Mouse (Mus musculus): ENCODE results near the gene 4930518I15Rik.
"Not testable (repeated sequence)": the region's sequence is repeated elsewhere in the genome, so short reads cannot be mapped to it uniquely, and the experiment has no call there.

The 4930518I15Rik gene

DNA sequence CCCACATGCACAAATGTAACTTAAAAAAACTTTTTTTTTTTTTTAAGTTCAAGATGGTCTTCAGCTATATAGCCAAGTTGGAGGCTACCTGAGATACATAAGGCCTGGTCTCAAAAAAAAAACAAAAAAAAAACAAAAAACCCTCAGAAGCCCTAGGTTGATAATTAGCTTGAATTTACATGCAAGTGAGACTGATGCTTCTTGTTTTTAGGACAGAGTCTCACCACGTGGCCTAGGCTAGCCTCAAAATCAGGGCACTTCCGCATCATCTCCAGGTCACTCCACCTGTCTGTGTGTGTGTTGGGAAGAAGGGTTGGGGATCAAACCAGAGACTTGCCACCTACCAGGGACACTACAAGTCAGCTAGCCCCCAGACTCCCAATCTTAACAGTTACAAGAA is at the start of gene 4930518I15Rik:
Gene 4930518I15Rik (minus strand): TSS at position 112 of the 400 bp plus-strand sequence.
- DNase-seq (ENCODE audit: low spot score in 2 of 2), result no peak

DNA sequence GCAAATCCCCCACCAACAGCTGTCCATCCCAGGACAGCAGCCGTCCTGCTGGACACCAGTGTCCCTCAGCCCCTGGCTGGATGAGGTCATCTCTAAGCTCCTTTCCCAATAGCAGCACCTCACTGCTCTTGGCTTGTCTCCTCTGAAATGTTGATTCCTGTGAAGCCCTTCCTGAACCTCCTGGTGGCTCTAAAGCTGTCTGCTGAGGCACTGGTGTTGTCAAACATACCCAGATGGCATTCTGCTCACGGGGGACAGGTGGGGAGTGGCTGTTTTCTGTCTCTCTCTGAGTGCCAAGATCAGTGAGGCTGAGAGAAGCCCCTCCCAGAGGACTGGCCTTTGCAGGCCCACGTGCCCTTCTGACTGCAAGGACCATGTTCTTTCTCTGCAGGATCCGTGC is 48.2 kb upstream of the 4930518I15Rik start:
- not testable (repeated sequence) for DNase-seq (ENCODE audit: low spot score in 2 of 2)

DNA sequence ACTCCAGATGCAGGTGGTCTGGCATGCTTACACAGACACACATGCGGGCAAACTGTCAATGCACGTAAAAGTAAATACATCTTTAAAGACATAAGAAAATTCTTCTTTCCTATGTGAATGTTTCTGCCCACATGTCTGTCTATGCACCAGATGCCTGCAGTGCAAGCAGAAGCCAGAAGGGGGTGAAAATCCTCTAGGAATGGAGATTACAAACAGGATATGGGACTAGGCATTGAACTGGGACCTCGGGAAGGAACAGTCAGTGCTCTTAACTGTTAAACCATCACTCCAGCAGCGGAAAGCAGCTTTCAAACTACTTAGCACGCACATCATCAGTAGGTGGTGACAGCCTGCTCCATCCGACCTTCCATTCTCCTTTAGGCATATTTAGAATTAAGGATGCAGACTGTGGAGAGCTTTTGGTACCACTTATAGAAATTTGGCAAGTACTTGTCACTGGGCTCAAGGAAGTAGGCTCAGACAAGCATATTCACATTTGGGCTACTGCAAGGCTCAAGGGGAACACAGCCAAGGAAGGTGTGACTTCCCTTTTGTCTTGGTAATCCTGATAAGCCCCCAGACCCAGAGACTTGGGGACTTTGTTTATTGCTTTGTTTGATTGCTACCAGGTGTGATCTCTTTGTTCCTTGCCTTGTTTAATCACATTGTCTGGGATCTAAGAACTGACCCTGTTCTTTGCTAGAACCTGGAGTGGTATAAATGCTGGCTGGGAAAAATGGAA is 47.4 kb upstream of the 4930518I15Rik start:
- DNase-seq (ENCODE audit: low spot score in 2 of 2), result peak; percentile 70 to 90

DNA sequence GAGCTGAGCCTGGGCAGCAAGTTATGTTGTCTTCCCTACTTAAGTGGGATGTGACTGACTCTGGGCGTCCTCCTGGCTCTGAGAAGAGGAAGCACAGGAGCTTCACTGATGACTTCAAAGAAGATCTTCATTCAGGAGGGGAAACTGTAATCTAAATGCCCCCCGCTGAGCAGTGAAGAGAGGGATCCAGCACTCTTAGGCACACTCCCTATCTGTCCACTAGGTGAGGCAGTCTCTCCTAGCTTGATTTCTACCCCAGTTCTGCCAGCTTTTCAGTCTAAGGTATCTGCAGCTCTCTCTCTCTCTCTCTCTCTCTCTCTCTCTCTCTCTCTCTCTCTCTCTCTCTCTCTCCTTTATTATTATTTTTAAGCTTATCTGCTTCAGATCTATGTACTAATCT is 45.6 kb upstream of the 4930518I15Rik start:
- DNase-seq (ENCODE audit: low spot score in 2 of 2), result no peak

DNA sequence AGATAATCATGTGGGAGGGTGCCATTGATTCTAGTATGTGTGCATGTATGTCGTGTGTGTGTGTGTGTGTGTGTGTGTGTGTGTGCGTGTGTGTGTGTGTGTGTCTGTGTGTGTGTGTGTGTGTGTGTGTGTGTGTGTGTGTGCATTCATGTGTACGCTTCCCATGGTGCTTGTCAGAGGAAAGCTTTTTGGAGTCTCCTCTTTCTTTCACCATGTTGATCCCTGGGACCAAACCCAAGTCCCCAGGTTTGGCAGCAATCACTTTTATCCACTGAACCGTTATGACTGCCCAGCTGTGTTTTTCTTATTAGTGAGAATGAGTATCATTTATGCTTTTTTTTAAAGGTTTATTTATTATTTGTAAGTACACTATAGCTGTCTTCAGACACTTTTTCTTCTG is 44.7 kb upstream of the 4930518I15Rik start:
- not testable (repeated sequence) for DNase-seq (ENCODE audit: low spot score in 2 of 2)

DNA sequence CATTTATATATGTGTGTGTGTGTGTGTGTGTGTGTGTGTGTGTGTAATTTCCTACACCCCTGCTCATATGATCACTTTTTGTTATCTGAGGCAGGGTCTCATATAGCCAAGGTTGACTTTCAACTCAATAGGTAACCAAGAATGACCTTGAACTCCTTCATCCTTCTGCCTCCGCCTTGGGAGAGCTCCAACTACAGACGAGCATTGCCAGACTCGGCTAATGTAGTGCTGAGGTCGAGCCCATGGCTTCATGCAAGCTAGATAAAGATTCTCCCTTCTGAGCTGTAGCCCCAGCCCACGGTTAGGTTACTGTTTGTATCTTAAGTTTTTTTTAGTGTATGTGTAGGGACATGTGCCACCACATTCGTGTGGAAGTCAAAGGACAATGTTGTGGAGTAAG is 44.1 kb upstream of the 4930518I15Rik start:
- no peak for DNase-seq (ENCODE audit: low spot score in 2 of 2)

DNA sequence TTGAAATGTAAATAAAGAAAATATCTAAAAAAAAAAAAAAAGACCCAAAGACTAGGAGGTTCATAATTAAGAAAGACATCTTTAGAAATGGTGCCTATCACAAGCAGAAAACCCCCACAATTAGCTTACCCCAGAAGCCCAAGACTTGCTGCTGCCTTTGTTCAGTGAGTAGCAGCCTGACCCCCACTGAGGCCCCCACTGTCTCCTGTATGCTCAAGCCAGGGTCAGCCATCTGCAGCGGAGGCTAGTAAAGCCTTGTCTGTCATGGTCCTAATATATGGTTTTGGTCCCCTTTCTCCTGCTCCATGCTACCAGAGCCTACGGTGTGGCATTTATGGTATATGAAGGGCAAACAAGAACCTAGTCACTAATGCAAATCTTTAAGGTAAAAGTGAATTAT is 43.6 kb upstream of the 4930518I15Rik start:
- no peak for DNase-seq (ENCODE audit: low spot score in 2 of 2)

DNA sequence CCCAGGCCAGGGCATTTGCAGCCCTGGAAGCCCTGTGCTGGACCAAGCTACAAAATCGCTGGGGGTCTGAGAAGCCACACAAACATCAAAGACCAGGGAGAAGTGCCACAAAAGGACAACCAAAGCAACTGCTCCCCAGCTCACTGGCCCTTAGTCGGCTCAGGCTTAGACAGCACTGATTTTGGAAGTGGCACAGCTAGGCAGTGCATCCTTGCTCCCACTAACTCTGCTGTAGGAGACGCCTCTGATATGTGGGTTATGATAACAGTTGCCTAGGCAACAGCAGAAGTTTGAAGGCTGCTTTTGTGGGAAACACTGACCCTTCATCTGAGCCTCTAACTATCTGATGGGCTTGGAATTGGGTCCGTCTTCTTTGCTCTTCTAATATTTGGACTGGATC is 41.4 kb upstream of the 4930518I15Rik start:
- peak in 1 of 2 experiments; percentile 26 for DNase-seq (ENCODE audit: low spot score in 2 of 2)

DNA sequence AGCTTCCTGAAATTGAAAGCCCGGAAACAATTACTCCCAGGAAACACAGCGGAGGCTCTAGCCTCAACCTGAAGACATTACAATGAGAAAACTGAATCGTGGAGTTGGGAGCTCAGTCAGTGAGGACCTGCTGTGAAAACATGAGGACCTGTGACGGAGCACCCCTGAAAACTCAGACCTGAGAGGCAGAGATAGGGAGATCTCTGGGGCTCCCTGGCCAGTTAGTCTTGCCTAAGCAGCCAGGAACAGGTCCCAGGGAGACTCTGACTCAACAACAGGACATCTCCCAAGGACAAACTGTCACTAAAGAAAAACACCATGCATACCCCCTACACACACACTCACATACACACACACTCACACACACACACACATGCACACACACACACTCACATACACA is 40.6 kb upstream of the 4930518I15Rik start:
- no peak for DNase-seq (ENCODE audit: low spot score in 2 of 2)

DNA sequence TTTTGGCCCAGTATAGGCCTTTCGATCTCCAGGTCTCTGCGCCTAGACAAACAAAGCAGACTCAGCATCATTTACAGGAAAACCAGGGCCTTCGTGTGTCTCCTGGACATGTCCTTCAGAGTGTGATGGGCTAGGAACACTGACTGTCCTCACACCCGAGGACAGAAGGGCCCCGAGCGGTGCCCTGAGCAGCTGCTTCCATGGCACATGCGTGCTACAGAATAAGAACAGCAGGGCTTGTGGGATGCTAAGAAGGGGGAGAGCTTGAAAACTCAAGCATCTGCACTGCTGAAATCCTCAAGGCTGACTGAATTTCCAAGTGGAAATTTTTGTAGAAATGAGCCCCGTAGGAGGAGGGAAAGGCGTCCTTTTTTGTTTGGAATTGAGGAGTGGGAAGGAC is 39.3 kb upstream of the 4930518I15Rik start:
- peak; percentile 51 to 73 for DNase-seq (ENCODE audit: low spot score in 2 of 2)

DNA sequence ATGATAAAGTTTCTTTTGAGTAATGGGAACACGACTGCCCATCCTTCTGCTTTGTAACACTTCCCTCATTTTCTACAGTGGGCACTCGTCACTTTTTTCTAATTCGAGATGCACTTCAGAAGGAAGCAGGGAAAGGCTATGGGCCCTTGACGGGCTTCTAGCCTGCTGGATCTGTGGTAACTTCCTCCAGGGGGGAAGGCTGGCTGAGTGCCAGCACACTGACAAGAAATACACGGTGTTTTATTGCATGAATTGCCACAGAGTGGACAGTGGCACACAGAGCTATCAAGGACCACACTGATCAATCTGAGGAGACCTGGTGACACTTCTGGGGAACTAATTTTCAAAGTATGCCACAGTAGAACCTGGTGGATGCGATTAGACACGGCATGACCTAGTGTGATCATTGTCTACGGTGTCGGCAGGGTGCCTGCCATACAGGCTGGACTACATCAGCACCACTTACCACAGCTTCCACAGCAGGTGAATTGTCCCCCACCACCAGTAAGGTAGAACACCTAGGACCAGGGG is 38.7 kb upstream of the 4930518I15Rik start:
- DNase-seq (ENCODE audit: low spot score in 2 of 2), result no peak

DNA sequence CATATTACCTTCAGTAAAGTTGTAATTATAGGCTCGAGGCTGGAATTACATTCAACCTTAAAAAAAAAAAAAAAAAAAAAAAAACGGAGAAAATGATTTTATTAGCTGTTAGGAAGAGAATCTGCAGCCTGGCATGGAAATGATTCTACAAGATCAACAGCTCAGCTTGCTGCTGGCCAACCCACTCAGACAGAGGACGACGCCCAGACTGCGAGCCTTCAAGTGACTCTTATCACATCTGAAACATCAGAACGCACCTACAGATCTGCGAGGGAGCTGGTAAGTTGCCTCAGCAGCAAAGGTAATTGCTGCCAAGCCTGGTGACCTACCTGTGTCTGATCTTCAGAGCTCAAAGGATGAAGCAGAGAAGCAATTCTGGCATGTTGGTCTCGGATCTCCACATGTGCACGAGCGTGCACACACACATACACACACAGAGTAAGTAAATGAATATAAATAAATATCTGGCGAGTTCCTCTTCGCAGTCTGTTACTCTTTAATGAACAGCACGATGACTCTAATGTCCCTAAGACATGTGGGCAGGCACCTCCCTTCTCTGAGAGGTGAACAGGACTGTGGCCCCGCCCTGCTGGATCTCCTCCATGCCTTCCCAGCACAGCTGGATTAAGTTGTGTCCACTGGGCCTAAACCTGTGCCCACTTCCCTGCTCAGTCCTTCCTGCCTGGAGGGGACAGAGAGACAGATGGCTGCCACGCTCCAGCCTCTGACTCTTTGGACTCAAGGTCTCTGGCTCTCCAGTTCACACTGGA is 36.9 kb upstream of the 4930518I15Rik start:
- no peak for DNase-seq (ENCODE audit: low spot score in 2 of 2)

DNA sequence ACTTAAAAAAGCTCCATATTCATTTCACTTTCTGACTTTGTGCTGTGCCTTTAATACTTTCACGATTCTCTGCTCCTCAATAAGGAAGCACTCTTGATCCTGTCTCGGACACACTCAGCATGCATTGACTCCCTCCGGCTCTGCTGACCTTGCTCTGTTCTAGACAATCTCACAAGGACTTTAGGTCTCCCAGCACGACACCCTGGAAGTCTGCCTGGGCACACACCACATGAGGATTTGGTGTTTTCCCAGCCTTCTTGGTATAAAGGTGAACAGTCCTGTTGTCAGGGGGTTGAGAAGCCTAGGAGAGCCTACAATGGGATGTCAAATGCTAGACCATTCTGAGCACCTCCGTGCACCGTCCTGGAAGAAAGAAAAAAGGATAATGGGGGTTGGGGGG is 35.1 kb upstream of the 4930518I15Rik start:
- DNase-seq (ENCODE audit: low spot score in 2 of 2), result no peak

DNA sequence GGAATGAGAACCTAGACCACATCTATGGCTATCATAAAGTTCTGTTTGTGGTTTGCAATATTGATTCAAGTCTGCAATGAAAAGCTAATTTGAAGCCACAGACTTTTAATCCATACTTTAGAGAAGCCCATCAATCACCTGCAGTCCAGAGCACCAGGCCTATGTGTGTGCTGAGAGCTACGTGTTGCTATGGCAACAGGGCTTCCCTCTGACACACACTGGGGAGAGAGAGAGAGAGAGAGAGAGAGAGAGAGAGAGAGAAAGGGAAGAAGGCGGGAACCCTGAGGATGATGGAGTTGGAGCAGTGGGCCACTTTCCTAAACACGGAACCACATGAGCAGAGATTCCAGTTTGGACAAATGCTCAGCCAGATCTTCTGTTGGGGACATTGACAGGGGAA is 34.5 kb upstream of the 4930518I15Rik start:
- no peak for DNase-seq (ENCODE audit: low spot score in 2 of 2)

DNA sequence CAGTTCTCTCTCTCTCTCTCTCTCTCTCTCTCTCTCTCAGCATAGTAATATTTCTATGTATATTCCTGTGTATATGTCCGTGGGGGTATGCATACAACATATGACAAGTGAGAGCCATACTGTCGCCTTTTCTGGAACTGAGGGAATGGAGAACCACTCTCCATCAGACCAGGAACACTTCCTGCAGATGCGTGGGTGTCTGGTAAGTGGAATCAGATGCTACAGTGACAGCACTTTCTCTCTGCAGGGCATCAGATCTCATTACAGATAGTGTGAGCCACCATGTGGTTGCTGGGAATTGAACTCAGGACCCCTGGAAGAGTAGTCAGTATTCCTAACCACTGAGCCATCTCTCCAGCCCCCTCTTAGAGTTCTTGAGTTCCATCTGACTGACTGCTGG is 30.7 kb upstream of the 4930518I15Rik start:
- no peak for DNase-seq (ENCODE audit: low spot score in 2 of 2)

DNA sequence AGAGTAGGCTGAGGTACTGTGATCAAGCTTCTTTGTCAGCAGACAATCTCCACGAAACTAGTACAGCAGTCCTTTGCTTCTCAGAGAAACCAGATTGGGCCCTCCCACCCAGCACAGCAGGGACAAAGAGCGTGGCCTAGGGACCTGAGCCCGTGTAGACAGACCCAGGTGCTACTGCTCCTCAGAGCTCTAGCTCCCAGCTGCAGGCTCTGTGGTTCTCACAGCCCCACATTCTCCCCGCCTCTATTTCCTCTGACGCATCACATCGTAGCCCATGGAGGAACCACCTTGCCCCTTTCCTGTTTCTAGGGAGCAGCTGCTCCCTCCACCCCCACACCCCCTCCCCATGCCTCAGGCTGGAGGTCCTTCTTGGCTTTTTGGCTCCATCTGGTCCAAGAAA is 29.3 kb upstream of the 4930518I15Rik start, which contains the start of gene Sla2:
Gene Sla2 (minus strand): TSS at position 176 of the 400 bp plus-strand sequence.
- no peak for DNase-seq (ENCODE audit: low spot score in 2 of 2)

DNA sequence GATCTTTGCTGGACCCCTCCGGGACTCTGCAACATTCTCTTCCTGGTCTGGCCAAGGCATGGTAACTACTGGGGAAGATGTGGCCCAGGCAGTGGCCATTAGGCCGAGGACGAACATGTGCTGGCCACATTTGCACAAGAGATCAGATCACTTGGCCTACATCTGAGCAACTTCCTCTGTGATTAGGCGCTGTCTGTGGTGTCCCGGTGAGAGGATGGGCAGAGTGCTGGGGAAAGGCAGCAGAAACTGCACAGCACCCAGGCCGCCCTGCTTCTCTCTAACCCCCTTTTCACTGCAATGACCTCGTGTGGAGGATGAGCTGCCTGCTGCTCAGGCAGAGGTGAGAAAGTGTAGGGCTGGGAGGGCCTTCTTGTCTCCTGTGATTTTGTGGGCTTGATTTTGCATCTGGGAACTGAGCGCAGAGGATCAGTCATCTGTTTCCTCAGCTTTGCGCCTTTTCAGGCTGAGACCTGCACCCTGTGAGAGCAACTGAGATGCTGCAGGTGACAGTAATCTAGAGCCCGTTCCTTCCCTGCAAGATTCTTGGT is 28.4 kb upstream of the 4930518I15Rik start:
- DNase-seq (ENCODE audit: low spot score in 2 of 2), result no peak

DNA sequence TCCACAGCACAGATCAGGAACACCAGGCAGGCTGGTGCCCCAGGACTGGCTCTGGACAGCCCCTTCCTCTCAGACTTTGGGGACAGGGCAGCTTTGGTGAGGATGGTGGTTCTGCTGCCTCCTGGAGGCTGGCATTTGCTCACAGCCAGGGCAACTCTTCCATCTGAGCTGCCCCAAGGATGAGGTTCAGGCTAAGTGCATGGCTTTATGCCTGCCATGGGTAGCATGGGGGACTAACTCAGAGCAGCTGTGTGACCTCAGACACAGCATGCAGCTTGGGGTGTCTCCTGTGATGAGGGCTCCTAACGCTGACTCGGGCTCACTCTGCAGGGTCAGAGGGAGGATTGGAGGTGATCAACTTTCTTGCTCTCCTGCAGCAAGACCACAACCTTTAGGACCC is 27.9 kb upstream of the 4930518I15Rik start:
- not testable (repeated sequence) for DNase-seq (ENCODE audit: low spot score in 2 of 2)

DNA sequence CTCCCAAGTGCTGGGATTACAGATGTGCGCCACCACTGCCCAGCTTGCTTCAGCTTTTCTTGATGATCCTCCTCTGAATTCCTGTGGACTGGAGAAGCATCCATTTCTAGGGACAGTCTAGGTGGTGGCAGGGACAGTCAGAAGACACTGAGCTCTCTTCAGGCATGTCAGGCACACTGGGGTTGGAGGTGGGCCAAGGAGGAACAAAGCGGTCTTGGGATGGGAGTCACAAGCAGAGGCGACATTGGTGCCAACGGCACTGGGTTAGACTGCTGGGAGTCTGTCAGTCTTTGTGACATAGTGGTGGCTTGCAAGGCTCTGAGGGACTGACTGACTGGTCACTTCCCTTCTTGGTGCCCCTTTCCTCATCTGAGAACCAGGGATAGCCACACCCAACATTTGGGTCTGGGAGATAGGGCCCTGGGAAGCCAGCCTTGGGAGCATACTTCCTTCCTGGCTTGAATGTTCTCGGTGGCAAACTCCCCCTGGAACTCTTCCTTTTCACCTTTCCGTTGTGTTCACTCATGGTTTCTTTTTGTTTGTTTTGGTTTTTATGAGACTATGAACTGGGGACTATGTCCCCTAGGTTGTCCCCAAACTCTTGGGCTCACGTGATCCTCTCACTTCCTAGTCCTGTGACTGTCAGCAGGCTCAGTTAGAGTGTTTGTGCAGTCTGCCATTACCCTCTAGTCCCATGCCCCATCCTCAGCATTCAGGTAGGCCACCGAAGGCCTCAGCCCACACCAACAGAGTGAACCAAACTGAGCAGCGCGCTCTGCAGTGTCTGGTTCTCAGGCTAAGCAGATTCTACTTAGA is 26.9 kb upstream of the 4930518I15Rik start:
- no peak for DNase-seq (ENCODE audit: low spot score in 2 of 2)

DNA sequence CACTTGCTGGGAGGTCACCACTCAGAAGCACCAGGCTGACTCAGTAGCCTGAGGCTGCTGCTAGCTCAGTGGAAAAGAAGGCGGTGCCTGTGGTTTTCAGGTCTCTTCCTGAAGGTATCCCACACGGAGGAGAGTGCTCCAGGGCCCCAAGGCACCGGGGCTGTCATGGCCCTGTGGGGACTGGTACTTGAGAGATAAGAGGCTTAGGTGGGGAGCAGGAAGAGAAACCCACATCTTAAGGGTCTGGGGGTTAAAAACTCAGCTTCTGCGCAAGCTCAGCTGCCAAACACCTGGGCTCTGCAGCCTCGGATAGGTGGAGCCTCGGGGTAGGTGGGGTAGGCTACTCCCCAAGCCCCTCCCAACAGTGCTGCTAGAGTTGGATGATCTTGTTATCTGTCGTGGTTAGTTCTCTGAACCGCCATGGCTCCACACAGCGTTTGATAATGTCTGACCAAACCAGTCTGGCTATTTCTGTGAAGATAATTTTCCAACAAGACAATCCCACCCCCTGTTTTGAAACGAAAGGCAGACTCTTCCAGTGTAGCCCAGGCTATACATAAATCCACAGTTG is 24.8 kb upstream of the 4930518I15Rik start:
- no peak for DNase-seq (ENCODE audit: low spot score in 2 of 2)

DNA sequence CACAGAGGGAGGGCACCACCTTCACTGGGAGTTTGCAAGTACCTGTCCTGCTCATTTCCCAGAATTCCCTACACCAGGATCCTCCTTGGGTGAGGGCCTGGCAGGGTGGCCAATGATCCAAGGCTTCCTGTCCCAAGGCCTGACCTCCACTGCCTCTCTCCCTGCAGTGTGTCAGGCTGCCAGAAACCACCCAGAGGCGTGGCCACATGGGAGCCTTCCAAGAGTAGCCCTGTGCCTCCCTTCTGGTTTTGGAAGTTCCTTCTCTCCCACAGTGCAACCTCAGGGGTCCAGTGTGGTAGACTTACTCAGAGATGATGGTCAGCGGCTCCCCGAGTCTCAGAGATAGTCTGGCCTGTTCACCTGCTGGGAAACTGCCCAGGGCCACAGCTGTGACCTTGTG is 21.8 kb upstream of the 4930518I15Rik start:
- no peak for DNase-seq (ENCODE audit: low spot score in 2 of 2)
